Mouse (Mus musculus) neural tube, embryonic 11.5 days (tissue): ENCODE data around the gene Ick. TPM values are rescaled to one million over a fixed set of nuclear protein-coding genes. Genes with fewer than 3 reads are reported as not detected.

Experiments used
- ATAC-seq: fragments of 200-750 bp; cut with Nextera tagmentation; 2 replicates; pipeline ENCODE4 v1.8.0; 2017; ENCODE audit warnings: moderate number of reproducible peaks, mild to moderate bottlenecking, moderate TSS enrichment, moderate library complexity; ENCODE audit not compliant: insufficient read depth, low FRiP score, low TSS enrichment
- DNase-seq: peaks from one replicate; pipeline ENCODE4 v3.0.0-alpha.2; 2015; ENCODE audit warnings: low spot score
- H3K27ac ChIP-seq: fragments of 300-500 bp; sonication (generic); 2 replicates; pipeline ENCODE4 v1.5.1; 2014; ENCODE audit warnings: low read depth, mild to moderate bottlenecking, low read length
- H3K27me3 ChIP-seq: fragments of 300-500 bp; sonication (generic); 2 replicates; pipeline ENCODE4 v1.6.1; 2014; ENCODE audit warnings: mild to moderate bottlenecking, low read length, mixed read lengths; ENCODE audit not compliant: control insufficient read depth, insufficient read depth
- H3K36me3 ChIP-seq: fragments of 300-500 bp; sonication (generic); 2 replicates; pipeline ENCODE4 v1.6.1; 2014; ENCODE audit warnings: mild to moderate bottlenecking, low read length, moderate library complexity, mixed read lengths; ENCODE audit not compliant: control insufficient read depth, insufficient read depth
- H3K4me1 ChIP-seq: fragments of 300-500 bp; sonication (generic); 2 replicates; pipeline ENCODE4 v1.6.1; 2014; ENCODE audit warnings: low read length, mixed read lengths; ENCODE audit not compliant: control insufficient read depth, insufficient read depth
- H3K4me2 ChIP-seq: fragments of 300-500 bp; sonication (generic); 2 replicates; pipeline ENCODE4 v1.6.1; 2014; ENCODE audit warnings: low read depth, mild to moderate bottlenecking, moderate library complexity
- H3K4me3 ChIP-seq: fragments of 300-500 bp; sonication (generic); 2 replicates; pipeline ENCODE4 v1.5.1; 2014; ENCODE audit warnings: low read depth, low read length
- H3K9ac ChIP-seq: fragments of 300-500 bp; sonication (generic); 2 replicates; pipeline ENCODE4 v1.6.1; 2014; ENCODE audit warnings: mild to moderate bottlenecking, low read length
- H3K9me3 ChIP-seq: fragments of 300-500 bp; sonication (generic); 2 replicates; pipeline ENCODE4 v1.6.1; 2016; ENCODE audit warnings: low read length; ENCODE audit not compliant: control insufficient read depth
- WGBS: fragments of 180-500 bp; shearing (Covaris S2); extraction: QIAGEN DNeasy Blood & Tissue Kit; methylation state at CpG from one replicate; pipeline ENCODE4 v1.1.7; 2014; 5-methylcytosine and 5-hydroxymethylcytosine counted together
- polyA plus RNA-seq: library from polyadenylated mRNA; unstranded; fragments of >200 nt; fragmentation: Nextera tagmentation; extraction: Ambion mirVana; gene quantifications from 2 replicates; pipeline ENCODE4 v1.2.1, GENCODE M21; 2014

The Ick gene
- polyA plus RNA-seq, 1 experiment from 2014 or later = 35.9 TPM

- Histone ChIP-seq H3K27me3 (no peaks in the 10 kb centered on the region), H3K4me3 (peak overlapping the region; percentile 84), H3K9ac (peak overlapping the region; percentile 86), H3K4me1 (peaks cover 6% of the 10 kb centered on the region; the same call in 1 of the 2 replicates), H3K4me2 (peak overlapping the region; percentile 91), H3K27ac (peak overlapping the region; percentile 80), H3K36me3 (no peaks in the 10 kb centered on the region), H3K9me3 (no peaks in the 10 kb centered on the region)
- under 1% methylated on average over 88 of the region's 88 CpGs for WGBS
- ATAC-seq (peak; percentile 79), DNase-seq (peak; percentile 88)
Observed at GRCm38 (mm10) chr9:78107912-78108795, 838 bp upstream of the Ick start.

- no peaks in the 10 kb centered on the region for H3K36me3 ChIP-seq
- 47% methylated on average over 5 of the region's 5 CpGs for WGBS
- H3K9ac ChIP-seq = no peak overlapping the region
- ATAC-seq (no peak), DNase-seq (no peak)
- H3K4me3 ChIP-seq = peak overlapping the region; percentile 84; the same call in 1 of the 2 replicates
- no peak overlapping the region for H3K27ac ChIP-seq
- H3K4me1 ChIP-seq = peaks cover 13% of the 10 kb centered on the region
- H3K9me3 ChIP-seq = no peaks in the 10 kb centered on the region
- no peaks in the 10 kb centered on the region for H3K27me3 ChIP-seq
- H3K4me2 ChIP-seq = peak overlapping the region; percentile 91
Observed at GRCm38 (mm10) chr9:78109656-78110055, 664 bp downstream of the Ick start.

- ATAC-seq (no peak), DNase-seq (no peak)
- Histone ChIP-seq H3K4me2 (no peak overlapping the region), H3K9ac (no peak overlapping the region), H3K27me3 (no peaks in the 10 kb centered on the region), H3K4me3 (no peak overlapping the region), H3K36me3 (no peaks in the 10 kb centered on the region), H3K27ac (no peak overlapping the region), H3K4me1 (peaks cover 19% of the 10 kb centered on the region), H3K9me3 (no peaks in the 10 kb centered on the region)
- 91% methylated on average over 2 of the region's 2 CpGs for WGBS
Observed at GRCm38 (mm10) chr9:78111456-78111855, 2.5 kb downstream of the Ick start.

DNA sequence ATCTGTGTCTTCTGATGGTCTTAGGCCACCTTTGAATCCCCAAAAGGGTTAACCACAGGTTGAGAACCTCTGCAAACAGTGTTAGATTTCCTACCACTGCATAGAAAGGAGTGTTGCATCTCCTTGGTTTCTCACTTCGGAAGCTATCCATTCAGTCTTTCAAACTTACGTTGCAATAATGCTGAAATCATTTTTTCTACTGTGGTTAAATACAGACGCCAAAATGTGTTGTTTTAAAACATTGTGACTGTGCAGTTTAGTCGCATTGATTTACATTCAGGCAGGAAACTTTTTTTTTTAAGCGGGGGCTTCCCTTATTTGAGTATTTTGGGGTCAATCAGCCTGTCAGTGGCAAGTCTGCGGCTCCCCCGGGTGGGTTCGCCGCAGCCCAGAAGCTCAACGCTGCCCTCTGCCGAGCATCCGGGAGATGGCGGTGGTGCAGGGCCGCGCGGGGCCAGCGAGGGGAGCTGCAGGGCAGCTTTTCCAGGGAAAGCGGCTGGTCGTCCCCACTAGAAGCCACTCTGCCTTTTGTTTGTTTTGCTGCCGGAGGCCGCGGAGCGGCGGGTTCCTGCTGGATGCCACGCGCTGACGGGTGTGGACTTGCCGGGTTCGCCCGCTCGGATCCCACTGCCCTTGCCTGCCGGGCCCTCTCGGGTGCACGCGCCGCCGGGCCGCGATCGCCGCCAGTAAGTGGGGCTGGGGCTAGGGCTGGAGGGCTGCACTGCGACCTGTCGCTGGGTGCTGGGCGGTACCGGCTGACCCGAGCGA is 4.0 kb downstream of the Ick start:
- H3K9me3 ChIP-seq = no peaks in the 10 kb centered on the region
- H3K36me3 ChIP-seq = no peaks in the 10 kb centered on the region
- peaks cover 16% of the 10 kb centered on the region for H3K4me1 ChIP-seq
- H3K4me3 ChIP-seq = peak overlapping the region; percentile 86
- H3K27ac ChIP-seq = peak overlapping the region; percentile 90
- peak overlapping the region; percentile 55 for H3K4me2 ChIP-seq
- DNase-seq (peak; percentile 94), ATAC-seq (peak; percentile 76)
- 2% methylated on average over 47 of the region's 47 CpGs for WGBS
- H3K9ac ChIP-seq = peak overlapping the region; percentile 98
- H3K27me3 ChIP-seq = no peaks in the 10 kb centered on the region

DNA sequence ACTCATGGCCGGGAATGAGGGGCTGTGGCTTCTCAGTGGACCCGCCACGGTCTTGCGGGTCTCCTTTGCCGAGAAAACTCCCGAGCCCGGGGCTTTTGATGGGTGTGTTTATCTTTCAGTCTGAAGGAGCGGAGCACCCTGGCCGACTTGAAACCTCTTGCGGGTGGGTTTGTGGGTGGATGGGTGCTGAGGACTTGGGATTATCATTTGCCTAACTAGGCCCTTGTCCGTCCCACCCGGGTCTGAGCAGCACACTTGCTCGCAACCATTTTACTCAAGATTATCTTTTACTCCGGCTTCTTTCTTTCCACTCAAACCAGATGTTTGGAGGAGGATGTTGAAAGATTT is 4.5 kb downstream of the Ick start:
- Histone ChIP-seq H3K4me3 (peak overlapping the region; percentile 86), H3K9ac (peak overlapping the region; percentile 98), H3K9me3 (no peaks in the 10 kb centered on the region), H3K27me3 (no peaks in the 10 kb centered on the region), H3K36me3 (no peaks in the 10 kb centered on the region), H3K4me2 (peak overlapping the region; percentile 55), H3K27ac (peak overlapping the region; percentile 90), H3K4me1 (peaks cover 16% of the 10 kb centered on the region)
- 1% methylated on average over 14 of the region's 14 CpGs for WGBS
- ATAC-seq = peak; percentile 7; the same call in 1 of the 2 replicates
- no peak for DNase-seq

DNA sequence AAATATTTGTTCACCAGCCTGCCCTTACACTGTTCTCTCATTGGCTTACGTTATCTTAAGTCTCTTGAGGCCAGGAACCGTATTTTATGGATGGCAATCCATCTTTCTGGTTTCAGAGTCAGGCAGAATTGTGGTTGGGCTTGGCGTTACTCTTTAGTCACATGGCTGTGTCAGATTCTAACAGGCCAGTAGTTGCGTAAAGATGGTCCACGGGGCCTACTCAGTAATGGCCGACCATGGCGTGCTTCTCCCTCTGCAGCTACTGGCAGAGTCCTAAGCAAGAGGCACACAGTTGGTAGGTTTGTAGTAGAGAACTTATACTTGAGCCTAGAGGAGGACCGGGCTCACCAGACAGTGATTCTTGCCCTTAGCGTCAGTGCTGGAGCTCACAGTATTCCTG is 6.8 kb downstream of the Ick start:
- 84% methylated on average over 9 of the region's 9 CpGs for WGBS
- Histone ChIP-seq H3K4me3 (no peak overlapping the region), H3K27ac (no peak overlapping the region), H3K27me3 (no peaks in the 10 kb centered on the region), H3K9ac (no peak overlapping the region), H3K36me3 (no peaks in the 10 kb centered on the region), H3K4me1 (peaks cover 12% of the 10 kb centered on the region), H3K9me3 (no peaks in the 10 kb centered on the region), H3K4me2 (no peak overlapping the region)
- DNase-seq = no peak
- ATAC-seq = no peak

GRCm38 (mm10) chr9:78117690-78118089 is 8.7 kb downstream of the Ick start:
- Histone ChIP-seq H3K36me3 (no peaks in the 10 kb centered on the region; the same call in 1 of the 2 replicates), H3K4me1 (peaks cover 12% of the 10 kb centered on the region), H3K27me3 (no peaks in the 10 kb centered on the region), H3K4me2 (no peak overlapping the region), H3K9me3 (no peaks in the 10 kb centered on the region), H3K27ac (no peak overlapping the region), H3K4me3 (no peak overlapping the region), H3K9ac (no peak overlapping the region)
- 93% methylated on average over 2 of the region's 2 CpGs for WGBS
- DNase-seq = no peak
- no peak for ATAC-seq

GRCm38 (mm10) chr9:78121358-78121757 is 12.4 kb downstream of the Ick start:
- no peak for ATAC-seq
- Histone ChIP-seq H3K4me3 (no peak overlapping the region), H3K27me3 (no peaks in the 10 kb centered on the region), H3K27ac (no peak overlapping the region), H3K4me1 (no peaks in the 10 kb centered on the region), H3K9me3 (no peaks in the 10 kb centered on the region), H3K9ac (no peak overlapping the region), H3K36me3 (no peaks in the 10 kb centered on the region; the same call in 1 of the 2 replicates), H3K4me2 (no peak overlapping the region)
- WGBS = 81% methylated on average over 8 of the region's 8 CpGs
- DNase-seq = no peak
